Mouse (Mus musculus) lung, postnatal 0 days (tissue): ENCODE measurements around the gene Usp22.

Source experiments
- CTCF ChIP-seq: IDR thresholded peaks from 2 replicates; pipeline ENCODE4 v1.5.1; 2016; ENCODE audit warnings: antibody characterized with exemption, mild to moderate bottlenecking
- EP300 ChIP-seq: IDR thresholded peaks from 2 replicates; pipeline ENCODE4 v1.6.1; 2016; ENCODE audit warnings: antibody characterized with exemption, mild to moderate bottlenecking, control low read depth

- TF ChIP-seq CTCF = peak; percentile 54
- TF ChIP-seq EP300 = no peak
These were observed 27.6 kb downstream of the Usp22 start for GRCm38 (mm10) chr11:61147300-61147683.
